In genomic region chr14:28328512-28328911, GRCm38 (mm10) we compare ENCODE assay signal across 20 mouse cellular contexts.
A peak's percentile ranks its signal among the peaks of the same experiment; 100 is the strongest.
DNase-seq lines count a peak whose midpoint lies in the region; ATAC-seq and TF ChIP-seq lines count a peak whose summit lies in the region.
"Had no signal": no experiment of that assay in that cellular context is flagged by ENCODE, and none has a peak within 500 bp of the region (broad histone marks: within the 10 kb centered on the region; RNA-seq: fewer than 3 reads in every experiment).

No protein-coding gene starts in this region.

- H3K4me1 ChIP-seq in embryonic facial prominence, embryonic 14.5 days (ENCODE audit: control insufficient read depth, insufficient read depth, low read length), result peaks cover 10% of the 10 kb centered on the region
- H3K4me1 ChIP-seq in embryonic facial prominence, embryonic 10.5 days, result peaks cover 31% of the 10 kb centered on the region
- H3K4me1 ChIP-seq in lung, embryonic 14.5 days (ENCODE audit: insufficient read depth), result no peaks in the 10 kb centered on the region

- no peak for TF ChIP-seq CTCF in lung, embryonic 14.5 days (IDR thresholded peaks at IDR 0.05; ENCODE audit: low read depth)

- no peak overlapping the region for H3K27ac ChIP-seq in embryonic facial prominence, embryonic 14.5 days (replicated peaks; ENCODE audit: low read depth, low read length)
- H3K27ac ChIP-seq in embryonic facial prominence, embryonic 10.5 days (replicated peaks), result no peak overlapping the region
- no peak overlapping the region for H3K27ac ChIP-seq in lung, embryonic 14.5 days (ENCODE audit: low read depth)
- H3K27ac ChIP-seq: embryonic facial prominence, embryonic 13.5 days; forebrain, embryonic 15.5 days; heart, embryonic 10.5 days; hindbrain, embryonic 13.5 days; hindbrain, postnatal 0 days had no signal

- no peaks in the 10 kb centered on the region for H3K36me3 ChIP-seq in embryonic facial prominence, embryonic 14.5 days (ENCODE audit: control insufficient read depth, insufficient read depth, low read length)
- no peaks in the 10 kb centered on the region for H3K36me3 ChIP-seq in embryonic facial prominence, embryonic 10.5 days (replicated peaks)
- no peaks in the 10 kb centered on the region for H3K36me3 ChIP-seq in lung, embryonic 14.5 days (ENCODE audit: insufficient read depth)
- H3K36me3 ChIP-seq: embryonic facial prominence, embryonic 13.5 days; forebrain, embryonic 15.5 days; heart, embryonic 10.5 days; hindbrain, embryonic 13.5 days had no signal

- DNase-seq in embryonic facial prominence, embryonic 14.5 days (ENCODE audit: low spot score), result peak; percentile 67
- DNase-seq in embryonic facial prominence, embryonic 10.5 days (ENCODE audit: low spot score), result no peak
- peak; percentile 13 for DNase-seq in lung, embryonic 14.5 days
- DNase-seq in lung, postnatal 14 days, result no peak
- peak; percentile 20 for DNase-seq in Muller cell, postnatal 12 days (ENCODE audit: inconsistent ontology term)
- DNase-seq in embryo, embryonic 11 days, result peak; percentile 14
- DNase-seq in spleen, postnatal 14 days (ENCODE audit: low spot score in 2 of 2), result no peak
- DNase-seq: adrenal gland, adult 8-10 months; cerebellum, adult 11 months; cerebellum, adult 8-10 months; cerebellum, postnatal 25 days; gastrocnemius, postnatal 36 days; heart, adult 18-20 months; heart, postnatal 10 days had no signal

- no peaks in the 10 kb centered on the region for H3K9me3 ChIP-seq in embryonic facial prominence, embryonic 14.5 days (ENCODE audit: control insufficient read depth, low read length)
- H3K9me3 ChIP-seq in embryonic facial prominence, embryonic 10.5 days, result no peaks in the 10 kb centered on the region
- no peaks in the 10 kb centered on the region for H3K9me3 ChIP-seq in lung, embryonic 14.5 days (ENCODE audit: low read depth, low read length)
- H3K9me3 ChIP-seq: embryonic facial prominence, embryonic 13.5 days; forebrain, embryonic 15.5 days; heart, embryonic 10.5 days; hindbrain, embryonic 13.5 days had no signal

- H3K9ac ChIP-seq in embryonic facial prominence, embryonic 14.5 days (ENCODE audit: low read depth, low read length), result no peak overlapping the region
- H3K9ac ChIP-seq in lung, embryonic 14.5 days, result no peak overlapping the region
- H3K9ac ChIP-seq: embryonic facial prominence, embryonic 13.5 days; forebrain, embryonic 15.5 days; hindbrain, embryonic 13.5 days had no signal

- no peak overlapping the region for H3K4me2 ChIP-seq in embryonic facial prominence, embryonic 14.5 days (ENCODE audit: low read depth, low read length)
- H3K4me2 ChIP-seq in lung, embryonic 14.5 days, result no peak overlapping the region
- H3K4me2 ChIP-seq: embryonic facial prominence, embryonic 13.5 days; forebrain, embryonic 15.5 days; hindbrain, embryonic 13.5 days had no signal

- ATAC-seq in embryonic facial prominence, embryonic 14.5 days (ENCODE audit: low read depth), result peak; percentile 62; the same call in 1 of the 2 replicates
- no peak for ATAC-seq in lung, embryonic 14.5 days (ENCODE audit: insufficient read depth)
- ATAC-seq: forebrain, embryonic 15.5 days; hindbrain, postnatal 0 days had no signal

- H3K4me3 ChIP-seq in embryonic facial prominence, embryonic 14.5 days (ENCODE audit: low read depth, low read length), result no peak overlapping the region
- no peak overlapping the region for H3K4me3 ChIP-seq in embryonic facial prominence, embryonic 10.5 days
- H3K4me3 ChIP-seq in lung, embryonic 14.5 days (ENCODE audit: low read depth, low read length), result no peak overlapping the region
- H3K4me3 ChIP-seq: embryonic facial prominence, embryonic 13.5 days; forebrain, embryonic 15.5 days; heart, embryonic 10.5 days; hindbrain, embryonic 13.5 days had no signal

- H3K27me3 ChIP-seq in embryonic facial prominence, embryonic 14.5 days (replicated peaks; ENCODE audit: control insufficient read depth, insufficient read depth, low read length), result no peaks in the 10 kb centered on the region
- 0 out of 2 replicates have a peak, but pooled peaks cover 9% of the 10 kb centered on the region for H3K27me3 ChIP-seq in embryonic facial prominence, embryonic 10.5 days (replicated peaks; ENCODE audit: low read depth, poor library complexity, severe bottlenecking)
- H3K27me3 ChIP-seq in lung, embryonic 14.5 days (ENCODE audit: insufficient read depth, low read length), result no peaks in the 10 kb centered on the region
- H3K27me3 ChIP-seq: CH12.LX; embryonic facial prominence, embryonic 13.5 days; forebrain, embryonic 15.5 days; hindbrain, embryonic 13.5 days had no signal

- 39% methylated on average over 8 of the region's 8 CpGs for WGBS in embryonic facial prominence, embryonic 14.5 days
- 46% methylated on average over 8 of the region's 8 CpGs for WGBS in embryonic facial prominence, embryonic 10.5 days
- WGBS in lung, embryonic 14.5 days, result 57% methylated on average over 8 of the region's 8 CpGs

Comparison
In these comparisons a context has a peak if more than half of its experiments do, and no peak if none do; other contexts are left out.
1. DNase-seq: peak in embryonic facial prominence, embryonic 14.5 days (single experiment), lung, embryonic 14.5 days (single experiment), Muller cell, postnatal 12 days (single experiment) and embryo, embryonic 11 days (single experiment); none in embryonic facial prominence, embryonic 10.5 days (single experiment), lung, postnatal 14 days (single experiment) and spleen, postnatal 14 days (0 of 2).